Mouse (Mus musculus): Measurements from ENCODE around the gene Lrrtm4. TPM values are rescaled to one million over a fixed set of nuclear protein-coding genes. Genes with fewer than 3 reads are reported as not detected.

Gene Lrrtm4
- polyA plus RNA-seq, 1 experiment from 2014 or later, result 0.02 TPM

DNA sequence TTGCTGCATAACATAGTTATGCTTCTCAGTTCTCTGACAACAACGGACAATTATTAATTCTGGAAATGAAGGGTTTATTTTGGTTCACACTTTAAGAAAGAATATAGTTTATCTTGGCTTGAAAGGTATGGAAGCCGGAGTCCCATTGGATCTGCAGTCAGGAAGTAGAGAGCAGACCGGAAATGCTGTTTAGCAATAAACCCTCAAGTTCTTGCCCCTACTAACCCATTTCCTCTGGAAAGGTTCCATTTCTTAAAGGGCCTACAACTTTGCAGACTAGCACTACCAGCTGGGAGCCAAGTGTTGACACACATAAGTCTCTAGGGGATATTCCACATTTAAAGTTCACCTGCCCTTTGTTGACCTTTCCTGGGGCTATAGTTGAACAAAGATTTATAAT, 309.7 kb downstream of the Lrrtm4 start:
- no peak overlapping the region for H3K4me3 ChIP-seq (replicated peaks)
- no peaks in the 10 kb centered on the region for H3K4me1 ChIP-seq (replicated peaks)
- no peaks in the 10 kb centered on the region for H3K27me3 ChIP-seq
- no peaks in the 10 kb centered on the region for H3K36me3 ChIP-seq
- 64% methylated on average over 3 of the region's 3 CpGs for WGBS (ENCODE audit: insufficient replicate concordance)
- no peak overlapping the region for H3K27ac ChIP-seq
- no peak overlapping the region for H3K9ac ChIP-seq
- H3K9me3 ChIP-seq (replicated peaks), result no peaks in the 10 kb centered on the region
- ATAC-seq (ENCODE audit: low read depth), result no peak
- no peak for DNase-seq
- no peak overlapping the region for H3K4me2 ChIP-seq

DNA sequence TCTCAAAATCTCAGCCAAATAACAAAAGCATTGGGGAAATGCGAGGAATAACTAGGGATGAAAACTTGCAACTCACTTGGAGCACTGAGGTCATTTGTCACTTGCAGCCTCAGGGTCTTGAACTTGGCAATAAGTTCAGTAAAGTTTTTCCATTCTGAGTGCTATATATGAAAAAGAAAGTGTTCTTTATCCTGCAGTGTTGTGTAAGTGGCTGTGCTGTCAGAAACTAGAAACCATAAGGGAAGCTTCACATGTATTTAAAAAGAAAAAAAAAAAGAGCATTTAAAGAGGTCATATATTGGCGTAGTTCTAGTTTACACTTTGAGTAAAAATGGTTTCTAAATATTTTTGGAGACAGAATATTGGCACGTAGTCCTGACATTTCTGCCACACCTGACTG, 313.1 kb downstream of the Lrrtm4 start:
- no peaks in the 10 kb centered on the region for H3K36me3 ChIP-seq
- DNase-seq (no peak), ATAC-seq (ENCODE audit: low read depth) (no peak)
- H3K9me3 ChIP-seq (replicated peaks), result no peaks in the 10 kb centered on the region
- no peak overlapping the region for H3K4me3 ChIP-seq (replicated peaks)
- no peak overlapping the region for H3K4me2 ChIP-seq
- no peak overlapping the region for H3K27ac ChIP-seq
- H3K4me1 ChIP-seq (replicated peaks), result no peaks in the 10 kb centered on the region
- WGBS (ENCODE audit: insufficient replicate concordance), result 53% methylated on average over 3 of the region's 3 CpGs
- H3K27me3 ChIP-seq, result no peaks in the 10 kb centered on the region
- no peak overlapping the region for H3K9ac ChIP-seq

DNA sequence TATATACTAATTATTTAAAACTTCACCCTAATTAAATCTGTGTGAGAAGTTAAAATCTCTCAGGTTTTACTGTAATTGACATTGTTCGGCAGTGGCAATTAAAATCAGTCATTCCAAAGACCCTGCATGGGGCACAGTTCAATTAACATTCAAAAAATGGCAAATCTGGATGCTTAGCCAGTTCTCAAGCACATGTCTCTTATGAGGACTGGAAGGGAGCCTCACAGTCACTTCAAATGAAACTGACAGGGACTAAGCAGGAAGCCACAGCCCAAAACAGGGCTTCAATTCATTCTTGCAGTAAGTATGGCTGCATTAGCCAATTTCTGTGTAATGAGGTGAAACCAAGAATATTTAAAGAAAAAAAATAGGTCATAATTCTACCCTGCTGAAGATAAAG, 333.6 kb downstream of the Lrrtm4 start:
- Histone ChIP-seq H3K4me1 (replicated peaks) (no peaks in the 10 kb centered on the region), H3K9ac (no peak overlapping the region), H3K4me2 (no peak overlapping the region), H3K9me3 (replicated peaks) (no peaks in the 10 kb centered on the region), H3K27ac (no peak overlapping the region), H3K4me3 (replicated peaks) (no peak overlapping the region), H3K36me3 (no peaks in the 10 kb centered on the region), H3K27me3 (no peaks in the 10 kb centered on the region)
- ATAC-seq (ENCODE audit: low read depth), result no peak
- no peak for DNase-seq
- 63% methylated on average over 1 of the region's 1 CpGs for WGBS (ENCODE audit: insufficient replicate concordance)

DNA sequence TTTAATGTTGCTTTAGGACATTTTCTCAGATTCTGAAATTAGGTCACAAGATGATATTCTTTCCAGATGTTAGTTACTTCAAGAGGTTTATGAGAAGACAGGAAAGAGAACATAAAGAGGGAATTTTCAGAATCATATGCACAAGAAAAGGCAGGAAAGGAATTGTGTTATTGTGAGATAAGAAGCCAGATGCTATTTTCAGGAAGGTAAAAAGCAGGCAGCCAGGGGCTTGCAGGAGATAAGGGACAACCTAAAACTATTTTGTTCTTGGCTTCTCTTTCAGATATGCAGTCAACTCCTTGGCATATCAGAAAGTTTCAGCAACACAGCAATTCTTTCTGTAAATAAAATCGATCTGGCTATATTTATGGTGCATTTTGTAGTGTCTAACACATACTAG, 338.4 kb downstream of the Lrrtm4 start:
- no peak for ATAC-seq (ENCODE audit: low read depth)
- Histone ChIP-seq H3K4me1 (replicated peaks) (no peaks in the 10 kb centered on the region), H3K9ac (no peak overlapping the region), H3K4me2 (no peak overlapping the region), H3K36me3 (no peaks in the 10 kb centered on the region), H3K4me3 (replicated peaks) (no peak overlapping the region), H3K27me3 (no peaks in the 10 kb centered on the region), H3K27ac (no peak overlapping the region), H3K9me3 (replicated peaks) (no peaks in the 10 kb centered on the region)
- 25% methylated on average over 1 of the region's 1 CpGs for WGBS (ENCODE audit: insufficient replicate concordance)
- DNase-seq, result no peak

DNA sequence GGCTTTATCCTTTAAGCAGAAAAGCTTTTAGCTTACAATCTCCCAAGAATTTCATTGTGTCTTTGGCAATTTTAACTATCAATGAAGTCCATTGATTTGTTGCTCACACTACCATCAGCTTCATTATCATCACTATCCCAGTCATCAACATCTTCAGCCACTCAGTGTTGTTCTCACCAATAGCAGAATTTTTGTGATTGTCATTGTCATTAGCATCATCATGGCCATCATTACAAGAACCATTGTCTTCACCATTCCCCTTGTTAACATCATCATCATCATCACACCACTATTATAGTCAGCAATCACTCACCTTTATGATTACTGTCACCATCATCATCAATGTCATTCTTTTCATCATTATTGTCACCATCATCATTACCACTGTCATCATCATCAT, 344.9 kb downstream of the Lrrtm4 start:
- Histone ChIP-seq H3K27ac (no peak overlapping the region), H3K9me3 (replicated peaks) (no peaks in the 10 kb centered on the region), H3K27me3 (no peaks in the 10 kb centered on the region), H3K9ac (no peak overlapping the region), H3K36me3 (no peaks in the 10 kb centered on the region), H3K4me1 (replicated peaks) (no peaks in the 10 kb centered on the region), H3K4me2 (no peak overlapping the region), H3K4me3 (replicated peaks) (no peak overlapping the region)
- DNase-seq (no peak), ATAC-seq (ENCODE audit: low read depth) (no peak)

DNA sequence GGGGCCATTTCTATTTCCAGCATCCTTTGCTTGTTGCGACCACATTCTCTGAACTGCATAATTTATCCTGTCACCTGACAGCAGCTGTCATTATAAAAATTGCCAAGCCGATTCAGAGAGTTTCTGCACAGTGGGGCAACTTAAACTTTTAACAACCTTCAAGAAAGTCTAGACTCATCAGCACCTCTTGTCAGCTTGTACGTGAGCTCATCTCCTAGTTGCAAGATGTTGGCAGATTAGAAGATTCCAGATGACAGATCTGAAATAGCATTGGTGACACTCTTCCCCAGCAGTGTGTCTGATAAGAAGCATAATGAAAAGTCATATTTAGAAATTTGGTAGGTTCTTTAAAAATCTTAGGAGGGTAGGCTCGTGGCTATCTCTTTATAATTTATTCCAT, 347.9 kb downstream of the Lrrtm4 start:
- Histone ChIP-seq H3K4me1 (replicated peaks) (no peaks in the 10 kb centered on the region), H3K4me3 (replicated peaks) (no peak overlapping the region), H3K9me3 (replicated peaks) (no peaks in the 10 kb centered on the region), H3K9ac (no peak overlapping the region), H3K27ac (no peak overlapping the region), H3K27me3 (no peaks in the 10 kb centered on the region), H3K4me2 (no peak overlapping the region), H3K36me3 (no peaks in the 10 kb centered on the region)
- 62% methylated on average over 4 of the region's 4 CpGs for WGBS (ENCODE audit: insufficient replicate concordance)
- no peak for ATAC-seq (ENCODE audit: low read depth)
- DNase-seq, result no peak

DNA sequence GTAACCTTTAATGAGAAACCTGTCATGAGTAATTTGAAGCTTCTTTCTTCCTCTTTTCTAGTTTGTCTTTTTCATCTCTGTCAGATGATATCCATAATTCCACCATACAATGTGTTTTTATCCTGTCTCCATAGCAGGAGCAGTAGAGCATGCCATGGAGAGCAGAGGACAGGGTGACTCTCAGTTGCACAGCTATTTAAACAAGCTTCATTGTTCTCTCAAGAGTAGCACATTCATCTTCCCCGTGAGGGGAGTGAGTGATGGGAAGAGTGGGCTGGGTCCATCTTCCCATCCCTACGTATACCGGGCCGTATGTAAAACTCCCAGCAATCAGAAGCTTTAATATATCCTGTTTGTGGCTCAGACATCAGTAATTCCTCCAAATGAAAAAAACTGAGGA, 370.9 kb downstream of the Lrrtm4 start:
- Histone ChIP-seq H3K9me3 (replicated peaks) (no peaks in the 10 kb centered on the region), H3K4me2 (no peak overlapping the region), H3K27ac (no peak overlapping the region), H3K27me3 (no peaks in the 10 kb centered on the region), H3K36me3 (no peaks in the 10 kb centered on the region), H3K4me1 (replicated peaks) (no peaks in the 10 kb centered on the region), H3K9ac (no peak overlapping the region), H3K4me3 (replicated peaks) (no peak overlapping the region)
- no peak for ATAC-seq (ENCODE audit: low read depth)
- DNase-seq, result no peak
- 66% methylated on average over 4 of the region's 4 CpGs for WGBS (ENCODE audit: insufficient replicate concordance)

DNA sequence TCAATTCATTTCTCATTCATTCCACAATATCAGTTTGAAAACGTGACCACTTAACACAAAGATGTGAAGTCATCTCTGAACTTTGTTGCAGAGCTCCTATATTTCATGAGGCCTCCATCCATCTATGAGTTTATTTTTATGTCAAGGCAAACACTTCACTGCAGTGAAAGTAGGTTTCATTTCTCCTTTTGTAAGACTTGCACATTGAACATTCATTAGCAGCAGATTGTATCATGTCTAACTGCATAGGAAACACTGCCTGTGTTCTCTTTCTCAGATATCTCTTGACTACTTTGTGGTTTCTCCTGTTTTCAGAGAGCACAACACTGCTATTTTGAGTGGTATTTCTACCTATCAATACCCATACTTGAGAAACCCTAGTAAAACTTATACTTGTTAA, 388.1 kb downstream of the Lrrtm4 start:
- no peak for DNase-seq
- no peaks in the 10 kb centered on the region for H3K36me3 ChIP-seq
- no peaks in the 10 kb centered on the region for H3K9me3 ChIP-seq (replicated peaks)
- H3K4me3 ChIP-seq (replicated peaks), result no peak overlapping the region
- 54% methylated on average over 1 of the region's 1 CpGs for WGBS (ENCODE audit: insufficient replicate concordance)
- no peak for ATAC-seq (ENCODE audit: low read depth)
- no peak overlapping the region for H3K27ac ChIP-seq
- no peak overlapping the region for H3K4me2 ChIP-seq
- no peaks in the 10 kb centered on the region for H3K4me1 ChIP-seq (replicated peaks)
- H3K27me3 ChIP-seq, result no peaks in the 10 kb centered on the region
- H3K9ac ChIP-seq, result no peak overlapping the region

DNA sequence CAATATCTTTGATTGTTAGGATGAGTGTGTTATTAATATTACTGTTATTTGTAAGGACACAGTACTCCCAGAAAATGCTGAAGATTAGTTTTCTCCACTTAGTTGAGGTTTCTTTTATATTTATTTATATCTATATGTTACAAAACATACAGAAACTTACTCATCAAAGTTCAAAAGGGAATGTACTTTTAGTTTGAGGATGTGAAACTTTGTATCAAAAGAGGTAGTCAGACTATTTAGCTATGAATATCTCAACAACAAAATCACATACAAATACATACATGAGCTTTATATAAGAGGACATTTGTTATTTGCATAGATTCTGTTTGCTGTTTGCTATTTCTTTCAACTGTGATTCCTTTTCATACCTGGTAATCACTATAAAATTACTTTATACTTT, 421.5 kb downstream of the Lrrtm4 start:
- no peak for DNase-seq
- no peaks in the 10 kb centered on the region for H3K27me3 ChIP-seq
- no peak overlapping the region for H3K4me2 ChIP-seq
- H3K27ac ChIP-seq, result no peak overlapping the region
- no peak overlapping the region for H3K4me3 ChIP-seq (replicated peaks)
- ATAC-seq (ENCODE audit: low read depth), result no peak
- H3K9me3 ChIP-seq (replicated peaks), result no peaks in the 10 kb centered on the region
- H3K4me1 ChIP-seq (replicated peaks), result no peaks in the 10 kb centered on the region
- H3K36me3 ChIP-seq, result no peaks in the 10 kb centered on the region
- no peak overlapping the region for H3K9ac ChIP-seq

DNA sequence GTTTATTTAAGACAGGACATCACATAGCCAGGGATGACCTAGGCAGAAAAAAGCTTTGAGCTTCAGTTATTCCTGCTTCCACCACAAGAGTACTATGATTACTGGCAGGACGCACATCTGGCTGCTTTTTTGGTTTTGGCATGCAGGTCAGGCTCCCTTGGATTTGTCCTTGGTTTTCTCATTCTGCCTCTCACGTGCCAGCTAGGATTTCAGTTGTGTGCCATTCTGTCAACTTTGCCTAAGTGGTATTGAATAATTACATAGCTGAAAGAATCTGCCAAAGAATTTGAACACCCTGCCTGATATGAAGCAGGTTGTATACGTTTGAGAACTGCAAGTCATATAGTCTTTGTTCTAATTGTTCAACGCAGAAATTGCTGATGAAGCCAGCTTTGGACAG, 451.9 kb downstream of the Lrrtm4 start:
- H3K4me2 ChIP-seq, result no peak overlapping the region
- ATAC-seq (ENCODE audit: low read depth), result no peak
- WGBS (ENCODE audit: insufficient replicate concordance), result 55% methylated on average over 4 of the region's 4 CpGs
- H3K9me3 ChIP-seq (replicated peaks), result no peaks in the 10 kb centered on the region
- H3K36me3 ChIP-seq, result no peaks in the 10 kb centered on the region
- H3K27me3 ChIP-seq, result no peaks in the 10 kb centered on the region
- no peak for DNase-seq
- no peaks in the 10 kb centered on the region for H3K4me1 ChIP-seq (replicated peaks)
- no peak overlapping the region for H3K27ac ChIP-seq
- no peak overlapping the region for H3K9ac ChIP-seq
- H3K4me3 ChIP-seq (replicated peaks), result no peak overlapping the region

DNA sequence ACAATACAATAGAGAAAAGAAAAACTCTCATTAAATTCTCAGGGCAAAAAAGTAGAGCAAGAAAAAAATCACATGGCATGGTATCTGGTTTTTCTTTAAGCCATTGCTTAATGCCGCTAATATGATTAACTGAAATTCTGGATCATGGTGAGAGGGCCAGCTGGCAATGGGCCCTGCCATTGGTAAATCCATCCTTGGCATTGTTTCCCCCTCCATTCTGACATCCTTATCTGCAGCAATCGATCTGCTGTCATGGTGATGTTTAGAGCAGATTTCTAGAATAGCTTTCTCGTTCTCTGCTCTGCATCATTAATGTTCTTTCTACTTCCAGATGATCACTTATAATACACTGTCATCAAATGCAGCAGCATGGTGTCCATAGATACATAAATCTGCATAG, 457.5 kb downstream of the Lrrtm4 start:
- WGBS (ENCODE audit: insufficient replicate concordance), result 62% methylated on average over 3 of the region's 3 CpGs
- H3K4me2 ChIP-seq, result no peak overlapping the region
- no peaks in the 10 kb centered on the region for H3K36me3 ChIP-seq
- no peak overlapping the region for H3K4me3 ChIP-seq (replicated peaks)
- no peaks in the 10 kb centered on the region for H3K27me3 ChIP-seq
- no peak overlapping the region for H3K9ac ChIP-seq
- H3K27ac ChIP-seq, result no peak overlapping the region
- no peak for DNase-seq
- no peaks in the 10 kb centered on the region for H3K9me3 ChIP-seq (replicated peaks)
- H3K4me1 ChIP-seq (replicated peaks), result no peaks in the 10 kb centered on the region
- no peak for ATAC-seq (ENCODE audit: low read depth)

DNA sequence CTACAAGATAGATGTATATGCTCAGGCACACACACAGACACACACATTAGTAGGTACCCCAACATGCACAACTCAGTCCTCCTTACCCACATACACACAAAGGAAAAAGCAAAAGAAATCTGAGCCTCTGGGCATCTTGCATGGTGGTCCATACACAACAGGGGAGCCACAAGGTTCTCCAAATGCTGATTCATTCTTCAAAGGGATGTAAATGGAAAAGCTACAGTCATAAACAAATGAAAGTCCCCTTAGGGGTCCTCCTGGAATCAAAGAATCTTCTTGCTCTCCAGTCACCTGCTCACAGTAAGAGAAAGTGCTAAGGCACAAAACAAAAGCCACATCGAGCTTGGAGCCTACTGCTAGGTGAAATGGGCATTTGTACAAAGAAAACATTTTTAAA, 526.3 kb downstream of the Lrrtm4 start:
- H3K9me3 ChIP-seq (replicated peaks), result no peaks in the 10 kb centered on the region; the same call in 1 of the 2 replicates
- H3K27me3 ChIP-seq, result no peaks in the 10 kb centered on the region
- no peaks in the 10 kb centered on the region for H3K36me3 ChIP-seq
- H3K4me1 ChIP-seq (replicated peaks), result no peaks in the 10 kb centered on the region
- no peak for ATAC-seq (ENCODE audit: low read depth)
- no peak for DNase-seq
- no peak overlapping the region for H3K4me3 ChIP-seq (replicated peaks)
- H3K9ac ChIP-seq, result no peak overlapping the region
- 7% methylated on average over 1 of the region's 1 CpGs for WGBS (ENCODE audit: insufficient replicate concordance)
- H3K27ac ChIP-seq, result no peak overlapping the region
- H3K4me2 ChIP-seq, result no peak overlapping the region

DNA sequence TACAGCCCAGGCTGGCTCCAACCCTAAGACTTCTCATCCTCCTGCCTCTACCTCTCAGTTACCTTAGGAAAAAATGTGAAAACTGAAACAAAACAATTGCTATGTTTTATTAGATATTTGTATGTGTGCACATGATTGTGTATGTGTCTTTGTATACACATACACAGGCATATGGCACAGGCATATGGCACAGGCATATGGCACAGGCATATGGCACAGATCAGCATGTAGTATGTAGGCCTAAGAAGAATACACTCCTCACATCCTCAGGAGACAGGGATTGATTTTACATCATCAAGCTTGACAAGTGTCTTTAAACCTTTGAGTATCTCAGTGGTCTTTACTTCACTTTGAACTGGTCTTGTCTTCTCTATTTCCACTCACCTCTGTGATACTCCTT, 531.2 kb downstream of the Lrrtm4 start:
- no peaks in the 10 kb centered on the region for H3K27me3 ChIP-seq
- no peak overlapping the region for H3K9ac ChIP-seq
- DNase-seq, result no peak
- no peaks in the 10 kb centered on the region for H3K36me3 ChIP-seq
- ATAC-seq (ENCODE audit: low read depth), result no peak
- H3K4me3 ChIP-seq (replicated peaks), result no peak overlapping the region
- H3K27ac ChIP-seq, result no peak overlapping the region
- H3K9me3 ChIP-seq (replicated peaks), result no peaks in the 10 kb centered on the region; the same call in none of the 2 replicates
- H3K4me2 ChIP-seq, result no peak overlapping the region
- no peaks in the 10 kb centered on the region for H3K4me1 ChIP-seq (replicated peaks)

Measured in liver, embryonic 13.5 days (tissue).